Mouse (Mus musculus): ENCODE measurements around the gene Mettl14. TPM values are rescaled to one million over a fixed set of nuclear protein-coding genes. Genes with fewer than 3 reads are reported as not detected.

Mettl14 gene
- polyA plus RNA-seq, 1 experiment from 2014 or later: 23.9 TPM

- Histone ChIP-seq H3K9me3 (ENCODE audit: control insufficient read depth, low read length) (no peaks in the 10 kb centered on the region), H3K27ac (ENCODE audit: low read depth, low read length) (peak overlapping the region; percentile 60; the same call in 1 of the 2 replicates), H3K4me3 (ENCODE audit: low read length) (no peak overlapping the region), H3K36me3 (ENCODE audit: control insufficient read depth, insufficient read depth, low read length) (no peaks in the 10 kb centered on the region; the same call in 1 of the 2 replicates), H3K4me2 (replicated peaks; ENCODE audit: low read depth, low read length) (no peak overlapping the region), H3K4me1 (ENCODE audit: control insufficient read depth, insufficient read depth, low read length) (peaks cover 14% of the 10 kb centered on the region; the same call in 1 of the 2 replicates), H3K27me3 (ENCODE audit: control insufficient read depth, insufficient read depth, low read length) (no peaks in the 10 kb centered on the region), H3K9ac (ENCODE audit: low read depth, low read length) (no peak overlapping the region)
- ATAC-seq (ENCODE audit: low FRiP score, low TSS enrichment): no peak
- 50% methylated on average over 7 of the region's 7 CpGs for WGBS
Measured at GRCm38 (mm10) chr3:123334947-123335346, 51.0 kb downstream of the Mettl14 start.

- Histone ChIP-seq H3K27me3 (ENCODE audit: control insufficient read depth, insufficient read depth, low read length) (no peaks in the 10 kb centered on the region), H3K27ac (ENCODE audit: low read depth, low read length) (peak overlapping the region; percentile 57; the same call in 1 of the 2 replicates), H3K9me3 (ENCODE audit: control insufficient read depth, low read length) (no peaks in the 10 kb centered on the region), H3K4me3 (ENCODE audit: low read length) (no peak overlapping the region), H3K4me1 (ENCODE audit: control insufficient read depth, insufficient read depth, low read length) (peaks cover 11% of the 10 kb centered on the region; the same call in 1 of the 2 replicates), H3K4me2 (replicated peaks; ENCODE audit: low read depth, low read length) (no peak overlapping the region), H3K36me3 (ENCODE audit: control insufficient read depth, insufficient read depth, low read length) (peaks cover 4% of the 10 kb centered on the region; the same call in 1 of the 2 replicates), H3K9ac (ENCODE audit: low read depth, low read length) (no peak overlapping the region)
- WGBS: 22% methylated on average over 4 of the region's 4 CpGs
- peak; percentile 21; the same call in 1 of the 2 replicates for ATAC-seq (ENCODE audit: low FRiP score, low TSS enrichment)
Measured at GRCm38 (mm10) chr3:123333055-123333424, 52.9 kb downstream of the Mettl14 start.

GRCm38 (mm10) chr3:123332330-123333054 is 53.4 kb downstream of the Mettl14 start:
- 0 out of 2 replicates have a peak, but pooled peaks cover 8% of the 10 kb centered on the region for H3K4me1 ChIP-seq (ENCODE audit: control insufficient read depth, insufficient read depth, low read length)
- H3K4me3 ChIP-seq (ENCODE audit: low read length): no peak overlapping the region
- peaks cover 4% of the 10 kb centered on the region; the same call in 1 of the 2 replicates for H3K36me3 ChIP-seq (ENCODE audit: control insufficient read depth, insufficient read depth, low read length)
- WGBS: 75% methylated on average over 2 of the region's 2 CpGs
- no peak overlapping the region for H3K9ac ChIP-seq (ENCODE audit: low read depth, low read length)
- no peak; the same call in 1 of the 2 replicates for ATAC-seq (ENCODE audit: low FRiP score, low TSS enrichment)
- H3K9me3 ChIP-seq (ENCODE audit: control insufficient read depth, low read length): no peaks in the 10 kb centered on the region
- H3K4me2 ChIP-seq (replicated peaks; ENCODE audit: low read depth, low read length): no peak overlapping the region
- H3K27me3 ChIP-seq (ENCODE audit: control insufficient read depth, insufficient read depth, low read length): no peaks in the 10 kb centered on the region
- peak overlapping the region; percentile 57; the same call in 1 of the 2 replicates for H3K27ac ChIP-seq (ENCODE audit: low read depth, low read length)

GRCm38 (mm10) chr3:123330221-123330620 is 55.7 kb downstream of the Mettl14 start:
- WGBS: 62% methylated on average over 4 of the region's 4 CpGs
- Histone ChIP-seq H3K9me3 (ENCODE audit: control insufficient read depth, low read length) (no peaks in the 10 kb centered on the region), H3K36me3 (ENCODE audit: control insufficient read depth, insufficient read depth, low read length) (peaks cover 4% of the 10 kb centered on the region; the same call in 1 of the 2 replicates), H3K4me3 (ENCODE audit: low read length) (no peak overlapping the region), H3K27me3 (ENCODE audit: control insufficient read depth, insufficient read depth, low read length) (no peaks in the 10 kb centered on the region), H3K27ac (ENCODE audit: low read depth, low read length) (peak overlapping the region; percentile 2; the same call in 1 of the 2 replicates), H3K4me1 (ENCODE audit: control insufficient read depth, insufficient read depth, low read length) (0 out of 2 replicates have a peak, but pooled peaks cover 5% of the 10 kb centered on the region), H3K4me2 (replicated peaks; ENCODE audit: low read depth, low read length) (no peak overlapping the region), H3K9ac (ENCODE audit: low read depth, low read length) (no peak overlapping the region)
- ATAC-seq (ENCODE audit: low FRiP score, low TSS enrichment): 0 out of 2 replicates have a peak, but pooled peaks have one; percentile 40

GRCm38 (mm10) chr3:123329251-123329650 is 56.7 kb downstream of the Mettl14 start:
- no peak for ATAC-seq (ENCODE audit: low FRiP score, low TSS enrichment)
- H3K9ac ChIP-seq (ENCODE audit: low read depth, low read length): no peak overlapping the region
- peaks cover 4% of the 10 kb centered on the region; the same call in 1 of the 2 replicates for H3K36me3 ChIP-seq (ENCODE audit: control insufficient read depth, insufficient read depth, low read length)
- H3K4me2 ChIP-seq (replicated peaks; ENCODE audit: low read depth, low read length): no peak overlapping the region
- H3K4me3 ChIP-seq (ENCODE audit: low read length): no peak overlapping the region
- no peaks in the 10 kb centered on the region for H3K9me3 ChIP-seq (ENCODE audit: control insufficient read depth, low read length)
- 0 out of 2 replicates have a peak, but pooled peaks cover 5% of the 10 kb centered on the region for H3K4me1 ChIP-seq (ENCODE audit: control insufficient read depth, insufficient read depth, low read length)
- no peaks in the 10 kb centered on the region for H3K27me3 ChIP-seq (ENCODE audit: control insufficient read depth, insufficient read depth, low read length)
- H3K27ac ChIP-seq (ENCODE audit: low read depth, low read length): peak overlapping the region; percentile 51; the same call in 1 of the 2 replicates
- 59% methylated on average over 6 of the region's 6 CpGs for WGBS

GRCm38 (mm10) chr3:123324326-123324725 is 61.6 kb downstream of the Mettl14 start:
- Histone ChIP-seq H3K4me1 (ENCODE audit: control insufficient read depth, insufficient read depth, low read length) (no peaks in the 10 kb centered on the region), H3K36me3 (ENCODE audit: control insufficient read depth, insufficient read depth, low read length) (peaks cover 4% of the 10 kb centered on the region; the same call in 1 of the 2 replicates), H3K9me3 (ENCODE audit: control insufficient read depth, low read length) (no peaks in the 10 kb centered on the region), H3K27me3 (ENCODE audit: control insufficient read depth, insufficient read depth, low read length) (no peaks in the 10 kb centered on the region), H3K9ac (ENCODE audit: low read depth, low read length) (no peak overlapping the region), H3K27ac (ENCODE audit: low read depth, low read length) (0 out of 2 replicates have a peak overlapping the region, but pooled peaks have one; percentile 79), H3K4me3 (ENCODE audit: low read length) (no peak overlapping the region), H3K4me2 (replicated peaks; ENCODE audit: low read depth, low read length) (no peak overlapping the region)
- no peak for ATAC-seq (ENCODE audit: low FRiP score, low TSS enrichment)
- WGBS: 71% methylated on average over 4 of the region's 4 CpGs

GRCm38 (mm10) chr3:123322147-123322546 is 63.8 kb downstream of the Mettl14 start:
- H3K27me3 ChIP-seq (ENCODE audit: control insufficient read depth, insufficient read depth, low read length): no peaks in the 10 kb centered on the region
- no peaks in the 10 kb centered on the region for H3K4me1 ChIP-seq (ENCODE audit: control insufficient read depth, insufficient read depth, low read length)
- H3K27ac ChIP-seq (ENCODE audit: low read depth, low read length): no peak overlapping the region
- H3K4me2 ChIP-seq (replicated peaks; ENCODE audit: low read depth, low read length): no peak overlapping the region
- no peak overlapping the region for H3K9ac ChIP-seq (ENCODE audit: low read depth, low read length)
- WGBS: 36% methylated on average over 1 of the region's 1 CpGs
- H3K36me3 ChIP-seq (ENCODE audit: control insufficient read depth, insufficient read depth, low read length): no peaks in the 10 kb centered on the region; the same call in 1 of the 2 replicates
- peak; percentile 60; the same call in 1 of the 2 replicates for ATAC-seq (ENCODE audit: low FRiP score, low TSS enrichment)
- H3K9me3 ChIP-seq (ENCODE audit: control insufficient read depth, low read length): no peaks in the 10 kb centered on the region
- H3K4me3 ChIP-seq (ENCODE audit: low read length): no peak overlapping the region

- H3K9ac ChIP-seq (ENCODE audit: low read depth, low read length): no peak overlapping the region
- no peaks in the 10 kb centered on the region for H3K4me1 ChIP-seq (ENCODE audit: control insufficient read depth, insufficient read depth, low read length)
- H3K27me3 ChIP-seq (ENCODE audit: control insufficient read depth, insufficient read depth, low read length): no peaks in the 10 kb centered on the region
- 87% methylated on average over 6 of the region's 6 CpGs for WGBS
- no peak overlapping the region for H3K4me2 ChIP-seq (replicated peaks; ENCODE audit: low read depth, low read length)
- H3K4me3 ChIP-seq (ENCODE audit: low read length): no peak overlapping the region
- peak; percentile 58; the same call in 1 of the 2 replicates for ATAC-seq (ENCODE audit: low FRiP score, low TSS enrichment)
- H3K9me3 ChIP-seq (ENCODE audit: control insufficient read depth, low read length): no peaks in the 10 kb centered on the region
- no peak overlapping the region for H3K27ac ChIP-seq (ENCODE audit: low read depth, low read length)
- H3K36me3 ChIP-seq (ENCODE audit: control insufficient read depth, insufficient read depth, low read length): no peaks in the 10 kb centered on the region; the same call in 1 of the 2 replicates
Measured at GRCm38 (mm10) chr3:123321612-123322011, 64.3 kb downstream of the Mettl14 start.

GRCm38 (mm10) chr3:123320341-123320740 is 65.6 kb downstream of the Mettl14 start:
- H3K4me3 ChIP-seq (ENCODE audit: low read length): no peak overlapping the region
- H3K27ac ChIP-seq (ENCODE audit: low read depth, low read length): no peak overlapping the region
- no peak overlapping the region for H3K9ac ChIP-seq (ENCODE audit: low read depth, low read length)
- no peaks in the 10 kb centered on the region for H3K4me1 ChIP-seq (ENCODE audit: control insufficient read depth, insufficient read depth, low read length)
- 79% methylated on average over 9 of the region's 9 CpGs for WGBS
- no peak overlapping the region for H3K4me2 ChIP-seq (replicated peaks; ENCODE audit: low read depth, low read length)
- no peak for ATAC-seq (ENCODE audit: low FRiP score, low TSS enrichment)
- no peaks in the 10 kb centered on the region; the same call in 1 of the 2 replicates for H3K36me3 ChIP-seq (ENCODE audit: control insufficient read depth, insufficient read depth, low read length)
- no peaks in the 10 kb centered on the region for H3K27me3 ChIP-seq (ENCODE audit: control insufficient read depth, insufficient read depth, low read length)
- no peaks in the 10 kb centered on the region for H3K9me3 ChIP-seq (ENCODE audit: control insufficient read depth, low read length)
